Mouse (Mus musculus) neural tube, embryonic 12.5 days (tissue): ENCODE results near the gene Agmo. TPM values are rescaled to one million over a fixed set of nuclear protein-coding genes. Genes with fewer than 3 reads are reported as not detected.

Experiments
- ATAC-seq: fragments of 200-750 bp; cut with Nextera tagmentation; 2 replicates; pipeline ENCODE4 v1.8.0; 2017; ENCODE audit warnings: low read depth, mild to moderate bottlenecking, moderate TSS enrichment, moderate library complexity; ENCODE audit not compliant: low FRiP score
- H3K27ac ChIP-seq: fragments of 300-500 bp; sonication (generic); 2 replicates; pipeline ENCODE4 v1.5.1; 2016
- H3K27me3 ChIP-seq: fragments of 300-500 bp; sonication (generic); replicated peaks from 2 replicates; pipeline ENCODE4 v1.6.1; 2016; ENCODE audit warnings: mild to moderate bottlenecking
- H3K36me3 ChIP-seq: fragments of 300-500 bp; sonication (generic); 2 replicates; pipeline ENCODE4 v1.6.1; 2016; ENCODE audit warnings: mild to moderate bottlenecking
- H3K4me1 ChIP-seq: fragments of 300-500 bp; sonication (generic); 2 replicates; pipeline ENCODE4 v1.6.1; 2016
- H3K4me2 ChIP-seq: fragments of 300-500 bp; sonication (generic); replicated peaks from 2 replicates; pipeline ENCODE4 v1.6.1; 2016; ENCODE audit warnings: mild to moderate bottlenecking
- H3K4me3 ChIP-seq: fragments of 300-500 bp; sonication (generic); 2 replicates; pipeline ENCODE4 v1.5.1; 2016
- H3K9ac ChIP-seq: fragments of 300-500 bp; sonication (generic); 2 replicates; pipeline ENCODE4 v1.6.1; 2016; ENCODE audit warnings: mild to moderate bottlenecking
- H3K9me3 ChIP-seq: fragments of 300-500 bp; sonication (generic); 2 replicates; pipeline ENCODE4 v1.6.1; 2016; ENCODE audit warnings: mild to moderate bottlenecking
- WGBS: fragments of 180-500 bp; shearing (Covaris S2); methylation state at CpG from one replicate; pipeline ENCODE4 v1.1.7; 2016; 5-methylcytosine and 5-hydroxymethylcytosine counted together
- polyA plus RNA-seq: library from polyadenylated mRNA; unstranded; fragments of >200 nt; fragmentation: Nextera tagmentation; extraction: Ambion mirVana; gene quantifications from 2 replicates; pipeline ENCODE4 v1.2.1, GENCODE M21; 2016

The Agmo gene
- polyA plus RNA-seq: 1.1 and 1.3 TPM in 2 replicates

DNA sequence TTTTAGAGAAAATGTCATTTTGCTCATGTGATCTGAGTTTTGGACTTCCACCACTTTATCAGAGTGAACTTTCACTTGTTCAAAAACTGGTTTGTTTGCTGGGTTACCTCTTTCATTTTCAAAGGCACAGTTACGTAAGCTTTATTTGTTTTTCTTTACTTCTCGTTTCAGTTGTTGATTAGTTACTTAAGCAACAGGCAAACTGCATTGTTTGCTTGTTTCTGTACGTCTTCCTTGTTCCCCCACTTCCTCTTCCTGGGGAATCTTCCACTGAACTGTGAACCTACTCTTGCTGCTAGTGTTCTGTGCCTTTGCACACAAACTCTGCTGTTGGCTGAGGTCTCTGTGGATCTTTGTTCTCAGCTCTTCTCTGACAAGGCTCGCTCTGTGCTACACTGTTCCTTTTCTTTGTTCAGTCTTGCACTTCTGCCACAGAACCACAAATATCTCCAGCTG, at the start of gene Agmo:
TSS of gene Agmo (plus strand) at position 76 of the 456 bp plus-strand sequence.
- H3K4me2 ChIP-seq: no peak within 1 kb of the TSS
- no peak for ATAC-seq

DNA sequence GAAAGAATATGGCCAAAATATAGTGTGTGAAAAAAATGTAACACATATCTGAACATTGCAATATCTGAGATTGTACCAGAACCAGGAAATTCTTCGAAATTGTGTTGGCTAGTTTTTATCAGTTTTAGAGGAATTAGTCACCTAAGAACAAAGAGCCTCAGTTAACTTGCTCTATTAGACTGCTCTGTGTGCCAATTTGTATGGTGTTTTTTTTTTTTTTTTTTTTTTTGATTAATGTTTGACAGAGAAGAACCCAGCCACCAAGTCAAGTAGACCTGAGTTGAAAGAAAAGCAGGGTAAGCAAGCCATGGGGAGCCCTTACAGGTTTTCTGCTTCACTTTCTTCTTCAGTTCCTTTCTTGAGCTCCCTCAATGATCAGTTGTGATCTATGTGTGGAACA, 10.3 kb upstream of the Agmo start:
- H3K36me3 ChIP-seq: no peaks in the 10 kb centered on the region
- no peak overlapping the region for H3K27ac ChIP-seq
- 85% methylated on average over 1 of the region's 1 CpGs for WGBS
- no peaks in the 10 kb centered on the region for H3K4me1 ChIP-seq
- no peaks in the 10 kb centered on the region for H3K9me3 ChIP-seq
- no peak for ATAC-seq
- H3K9ac ChIP-seq: no peak overlapping the region
- H3K4me2 ChIP-seq: no peak overlapping the region
- no peak overlapping the region for H3K4me3 ChIP-seq
- H3K27me3 ChIP-seq: no peaks in the 10 kb centered on the region

More for the DNA sequence above, at the start of gene Agmo:
- no peak within 1 kb of the TSS for H3K27ac ChIP-seq
- H3K9me3 ChIP-seq: no peaks in the 10 kb centered on the region
- H3K9ac ChIP-seq: no peak within 1 kb of the TSS
- no peak within 1 kb of the TSS for H3K4me3 ChIP-seq
- H3K27me3 ChIP-seq: no peaks in the 10 kb centered on the region
- no peaks in the 10 kb centered on the region for H3K36me3 ChIP-seq
- H3K4me1 ChIP-seq: no peaks in the 10 kb centered on the region
- WGBS: 67% methylated on average over 4 of the region's 4 CpGs

DNA sequence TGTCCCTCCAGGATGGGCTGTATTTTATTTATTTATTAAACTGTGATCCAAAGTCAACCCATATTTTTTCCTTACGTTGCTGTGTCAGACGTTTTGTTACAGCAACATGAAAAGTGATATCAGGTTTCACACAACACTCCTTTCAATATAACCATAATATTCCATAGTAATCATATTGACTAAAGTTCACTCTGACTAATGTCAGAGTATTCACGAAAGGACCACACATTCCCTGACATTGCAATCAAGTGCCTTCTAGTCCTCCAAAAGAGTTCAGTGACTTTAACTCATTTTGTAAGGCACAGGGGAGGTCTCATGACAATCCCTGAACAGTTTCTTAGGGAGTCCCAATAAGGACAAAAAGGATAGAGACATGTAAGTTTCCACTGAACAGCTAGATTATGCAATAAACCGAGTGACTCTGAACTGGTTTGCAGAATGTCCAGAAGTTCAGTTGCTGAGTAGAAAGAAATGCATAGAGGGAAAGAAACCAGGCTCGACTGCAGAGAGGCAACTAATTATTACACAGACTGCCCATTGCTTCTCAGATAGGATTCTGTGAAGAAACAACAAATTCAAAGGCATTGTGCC, 371 bp upstream of the Agmo start:
- no peak overlapping the region for H3K4me2 ChIP-seq
- H3K9me3 ChIP-seq: no peaks in the 10 kb centered on the region
- no peak for ATAC-seq
- WGBS: 80% methylated on average over 5 of the region's 5 CpGs
- H3K4me1 ChIP-seq: no peaks in the 10 kb centered on the region
- no peak overlapping the region for H3K4me3 ChIP-seq
- no peak overlapping the region for H3K27ac ChIP-seq
- no peak overlapping the region for H3K9ac ChIP-seq
- H3K36me3 ChIP-seq: no peaks in the 10 kb centered on the region
- H3K27me3 ChIP-seq: no peaks in the 10 kb centered on the region

- Histone ChIP-seq H3K27me3 (no peaks in the 10 kb centered on the region), H3K27ac (no peak overlapping the region), H3K4me3 (no peak overlapping the region), H3K36me3 (no peaks in the 10 kb centered on the region), H3K4me1 (no peaks in the 10 kb centered on the region), H3K9me3 (no peaks in the 10 kb centered on the region), H3K4me2 (no peak overlapping the region), H3K9ac (no peak overlapping the region)
- ATAC-seq: no peak
- 91% methylated on average over 3 of the region's 3 CpGs for whole genome bisulfite sequencing
Measured at GRCm38 (mm10) chr12:37242484-37242883, 1.0 kb downstream of the Agmo start.

DNA sequence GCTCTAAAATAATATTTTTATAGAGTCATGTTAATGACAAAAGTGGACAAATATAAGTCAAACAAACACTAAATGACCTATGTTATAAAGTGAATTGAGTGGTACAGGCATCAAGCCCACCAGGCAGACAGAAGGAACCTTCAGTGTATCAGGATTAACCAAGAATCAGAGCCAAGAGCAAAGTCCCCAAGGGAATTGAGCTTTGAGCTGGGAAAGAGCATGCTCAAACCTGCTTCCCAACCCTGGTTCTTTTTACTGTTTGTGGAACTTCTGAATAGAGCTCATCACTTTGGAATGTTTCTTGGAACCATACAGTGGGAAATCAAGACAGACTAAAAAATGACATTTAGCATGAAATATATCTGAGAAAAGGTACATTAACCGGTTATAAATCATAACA, 3.4 kb downstream of the Agmo start:
- no peaks in the 10 kb centered on the region for H3K4me1 ChIP-seq
- no peak overlapping the region for H3K4me3 ChIP-seq
- no peaks in the 10 kb centered on the region for H3K27me3 ChIP-seq
- H3K27ac ChIP-seq: no peak overlapping the region
- no peaks in the 10 kb centered on the region for H3K9me3 ChIP-seq
- H3K4me2 ChIP-seq: no peak overlapping the region
- WGBS: 89% methylated on average over 1 of the region's 1 CpGs
- no peaks in the 10 kb centered on the region for H3K36me3 ChIP-seq
- H3K9ac ChIP-seq: no peak overlapping the region
- ATAC-seq: no peak

- H3K27ac ChIP-seq: no peak overlapping the region
- no peaks in the 10 kb centered on the region for H3K27me3 ChIP-seq
- no peaks in the 10 kb centered on the region for H3K36me3 ChIP-seq
- H3K4me3 ChIP-seq: no peak overlapping the region
- 94% methylated on average over 5 of the region's 5 CpGs for WGBS
- H3K9ac ChIP-seq: no peak overlapping the region
- H3K4me1 ChIP-seq: no peaks in the 10 kb centered on the region
- H3K4me2 ChIP-seq: no peak overlapping the region
- no peak for ATAC-seq
- H3K9me3 ChIP-seq: no peaks in the 10 kb centered on the region
Measured at GRCm38 (mm10) chr12:37251688-37252087, 10.2 kb downstream of the Agmo start.

GRCm38 (mm10) chr12:37257099-37257498, 15.7 kb downstream of the Agmo start:
- no peaks in the 10 kb centered on the region for H3K9me3 ChIP-seq
- WGBS: 77% methylated on average over 2 of the region's 2 CpGs

DNA sequence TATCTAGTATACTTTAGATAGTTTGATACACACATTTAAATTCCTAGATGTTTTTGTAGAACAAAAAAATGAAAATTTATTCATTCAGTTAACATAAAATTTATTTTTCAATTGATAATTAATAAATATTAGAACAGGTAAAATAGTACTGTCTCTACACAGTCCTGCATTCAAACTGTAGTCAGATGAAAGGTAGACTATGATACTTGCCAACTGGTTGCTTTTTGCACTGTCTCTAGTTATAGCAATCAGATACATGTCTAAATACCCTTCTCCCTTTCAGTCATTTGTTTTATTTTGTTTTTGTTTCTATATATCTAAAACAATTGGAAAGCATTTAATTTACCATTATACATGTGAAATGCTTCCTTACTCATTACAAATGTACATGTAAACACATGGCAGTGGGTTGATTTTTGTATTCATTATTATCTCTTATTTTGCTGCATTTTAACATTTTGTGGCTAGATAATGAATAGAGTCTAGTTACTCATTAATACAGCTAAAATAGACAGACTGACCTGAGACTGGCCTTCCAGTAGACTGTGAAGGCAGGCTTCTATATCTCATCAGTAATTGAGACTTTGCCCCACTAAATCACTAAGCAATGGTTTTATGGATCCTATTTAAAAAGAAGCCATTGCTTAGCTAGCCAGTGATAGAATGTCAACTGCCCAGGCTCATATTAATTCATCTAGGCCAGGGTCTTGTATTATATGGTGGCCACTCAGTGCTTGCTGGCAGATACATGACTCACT, 18.5 kb downstream of the Agmo start:
- H3K4me2 ChIP-seq: no peak overlapping the region
- no peaks in the 10 kb centered on the region for H3K9me3 ChIP-seq
- H3K4me1 ChIP-seq: no peaks in the 10 kb centered on the region
- ATAC-seq: no peak
- no peaks in the 10 kb centered on the region for H3K27me3 ChIP-seq
- no peak overlapping the region for H3K27ac ChIP-seq
- no peak overlapping the region for H3K4me3 ChIP-seq
- H3K36me3 ChIP-seq: no peaks in the 10 kb centered on the region
- H3K9ac ChIP-seq: no peak overlapping the region

More at GRCm38 (mm10) chr12:37257099-37257498, 15.7 kb downstream of the Agmo start:
- Histone ChIP-seq H3K27ac (no peak overlapping the region), H3K9ac (no peak overlapping the region), H3K27me3 (no peaks in the 10 kb centered on the region), H3K4me1 (no peaks in the 10 kb centered on the region), H3K4me2 (no peak overlapping the region), H3K4me3 (no peak overlapping the region), H3K36me3 (no peaks in the 10 kb centered on the region)
- no peak for ATAC-seq

- Histone ChIP-seq H3K27ac (no peak overlapping the region), H3K4me3 (no peak overlapping the region), H3K9ac (no peak overlapping the region), H3K36me3 (no peaks in the 10 kb centered on the region), H3K4me1 (no peaks in the 10 kb centered on the region), H3K4me2 (no peak overlapping the region), H3K27me3 (no peaks in the 10 kb centered on the region), H3K9me3 (no peaks in the 10 kb centered on the region)
- WGBS: 84% methylated on average over 3 of the region's 3 CpGs
- ATAC-seq: no peak
Measured at GRCm38 (mm10) chr12:37263685-37264084, 22.2 kb downstream of the Agmo start.

DNA sequence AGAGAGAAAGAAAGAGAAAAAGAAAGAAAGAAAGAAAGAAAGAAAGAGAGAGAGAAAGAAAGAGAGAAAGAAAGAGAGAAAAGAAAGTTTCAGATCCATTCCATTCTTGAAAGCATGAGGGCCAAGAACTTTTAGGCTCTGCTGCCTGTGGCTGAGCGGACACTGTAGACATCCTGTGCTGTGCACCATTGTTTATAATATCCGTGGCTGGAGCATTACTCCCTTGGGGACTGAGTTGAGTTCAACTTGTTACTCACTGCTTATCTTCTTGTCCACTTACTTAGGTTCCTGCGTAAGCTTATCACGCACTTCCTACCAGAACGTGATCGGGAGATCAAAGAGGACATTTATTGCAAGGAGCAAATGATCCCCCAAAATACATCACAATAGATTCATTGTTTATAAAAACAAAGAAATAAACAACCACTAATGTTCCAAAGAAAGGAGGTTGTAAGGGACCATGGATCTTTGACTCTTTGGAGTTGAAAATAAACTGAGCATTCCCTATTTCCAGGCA, 27.3 kb downstream of the Agmo start:
- no peak overlapping the region for H3K4me3 ChIP-seq
- no peak overlapping the region for H3K4me2 ChIP-seq
- WGBS: 38% methylated on average over 6 of the region's 6 CpGs
- H3K4me1 ChIP-seq: no peaks in the 10 kb centered on the region
- no peak overlapping the region for H3K9ac ChIP-seq
- no peaks in the 10 kb centered on the region for H3K27me3 ChIP-seq
- H3K27ac ChIP-seq: no peak overlapping the region
- no peak for ATAC-seq
- H3K36me3 ChIP-seq: no peaks in the 10 kb centered on the region
- H3K9me3 ChIP-seq: no peaks in the 10 kb centered on the region

DNA sequence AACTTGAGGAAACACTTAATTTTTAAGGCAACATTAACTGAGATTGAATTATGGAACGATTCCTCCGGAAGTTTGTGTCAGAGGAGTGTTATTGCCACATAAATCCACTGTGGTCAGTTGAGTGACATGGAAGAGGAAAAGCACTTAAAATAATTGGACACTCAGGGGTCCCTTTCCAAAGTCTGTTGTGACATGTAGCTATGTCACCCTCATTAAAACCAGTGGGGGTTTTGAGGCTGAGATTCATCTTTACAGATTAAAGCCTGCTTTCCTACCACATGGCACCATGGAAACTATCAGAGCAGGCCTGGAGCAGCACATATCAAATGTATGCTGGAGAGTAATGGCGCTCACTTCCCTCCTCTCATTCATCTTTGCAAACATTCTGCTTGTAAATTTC, 31.2 kb downstream of the Agmo start:
- WGBS: 65% methylated on average over 3 of the region's 3 CpGs
- H3K9me3 ChIP-seq: no peaks in the 10 kb centered on the region
- no peak overlapping the region for H3K4me2 ChIP-seq
- no peak for ATAC-seq
- no peak overlapping the region for H3K4me3 ChIP-seq
- H3K9ac ChIP-seq: no peak overlapping the region
- H3K27ac ChIP-seq: no peak overlapping the region
- no peaks in the 10 kb centered on the region for H3K27me3 ChIP-seq
- no peaks in the 10 kb centered on the region for H3K4me1 ChIP-seq
- no peaks in the 10 kb centered on the region for H3K36me3 ChIP-seq

DNA sequence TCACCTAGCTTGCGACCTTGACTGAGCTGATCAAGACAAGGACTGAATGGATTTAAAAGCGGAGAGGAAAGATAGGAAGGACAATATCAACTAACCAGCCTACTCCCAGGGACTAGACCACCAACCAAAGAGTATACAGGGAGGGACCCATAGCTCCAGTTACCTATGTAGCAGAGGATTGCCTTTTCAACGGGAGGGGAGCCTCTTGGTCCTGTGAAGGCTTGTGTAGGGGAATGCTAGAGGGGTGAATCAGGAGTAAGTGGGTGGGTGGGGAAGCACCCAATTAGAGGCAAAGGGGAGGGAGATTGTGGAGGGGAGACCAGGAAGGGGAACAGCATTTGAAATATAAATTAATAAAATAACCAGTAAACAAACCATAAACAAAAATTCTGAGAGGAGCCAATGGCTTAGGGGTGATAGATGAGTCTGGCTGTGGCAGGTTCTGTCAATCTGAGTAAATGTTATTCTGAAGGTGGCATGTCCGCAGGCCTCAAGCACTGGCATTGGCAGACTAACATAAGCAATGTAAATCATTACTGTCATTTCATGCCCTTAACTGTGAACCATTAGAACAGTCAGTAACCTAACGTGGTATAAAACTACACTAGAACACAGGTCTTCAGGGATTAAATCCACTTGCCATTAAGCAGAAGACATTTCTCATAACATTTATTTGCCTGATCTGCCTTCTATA, 32.7 kb downstream of the Agmo start:
- H3K27ac ChIP-seq: no peak overlapping the region
- H3K36me3 ChIP-seq: no peaks in the 10 kb centered on the region
- no peak for ATAC-seq
- H3K4me3 ChIP-seq: no peak overlapping the region
- H3K9ac ChIP-seq: no peak overlapping the region
- 70% methylated on average over 5 of the region's 5 CpGs for WGBS
- H3K9me3 ChIP-seq: no peaks in the 10 kb centered on the region
- no peaks in the 10 kb centered on the region for H3K4me1 ChIP-seq
- H3K4me2 ChIP-seq: no peak overlapping the region
- no peaks in the 10 kb centered on the region for H3K27me3 ChIP-seq
